In the genomic region with DNA sequence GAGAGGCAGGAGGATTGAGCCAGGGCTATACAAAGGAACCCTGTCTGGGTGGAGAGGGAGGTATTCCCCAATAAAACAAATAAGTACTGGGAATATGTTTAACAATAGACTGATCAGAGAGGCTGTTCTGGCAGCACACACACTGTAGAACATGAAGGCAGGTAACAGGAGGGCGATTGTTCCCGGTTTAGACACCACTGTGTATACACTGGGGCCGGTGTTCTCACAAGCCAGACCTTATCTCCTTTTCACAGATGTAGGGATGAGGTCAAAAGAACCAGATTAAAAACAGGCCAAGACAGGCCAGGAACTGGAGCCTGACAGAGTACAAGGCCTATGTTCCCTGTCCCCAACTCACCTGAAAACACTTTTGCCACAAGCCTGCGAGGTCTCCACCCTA, we compare ENCODE assay signal across 7 mouse cellular contexts. TPM values are rescaled to one million over a fixed set of nuclear protein-coding genes. Genes with fewer than 3 reads are reported as not detected.
DNase-seq lines count a peak whose midpoint lies in the region; ATAC-seq and TF ChIP-seq lines count a peak whose summit lies in the region.

No protein-coding gene starts in this region.

- H3K4me3 ChIP-seq in midbrain, embryonic 10.5 days: peak overlapping the region; percentile 41; the same call in 1 of the 2 replicates
- no peak overlapping the region for H3K4me3 ChIP-seq in midbrain, postnatal 0 days (ENCODE audit: low read depth, low read length)
- no peak overlapping the region for H3K4me3 ChIP-seq in embryonic facial prominence, embryonic 14.5 days (ENCODE audit: low read depth, low read length)
- H3K4me3 ChIP-seq in limb, embryonic 11.5 days (ENCODE audit: low read depth, low read length): no peak overlapping the region
- no peak overlapping the region for H3K4me3 ChIP-seq in stomach, embryonic 15.5 days (replicated peaks)

- no peak for TF ChIP-seq CTCF in midbrain, postnatal 0 days (IDR thresholded peaks at IDR 0.05)

- no peaks in the 10 kb centered on the region for H3K27me3 ChIP-seq in midbrain, embryonic 10.5 days (ENCODE audit: low read depth, poor library complexity, severe bottlenecking)
- no peaks in the 10 kb centered on the region for H3K27me3 ChIP-seq in midbrain, postnatal 0 days (ENCODE audit: insufficient read depth, low read length)
- no peaks in the 10 kb centered on the region for H3K27me3 ChIP-seq in embryonic facial prominence, embryonic 14.5 days (replicated peaks; ENCODE audit: control insufficient read depth, insufficient read depth, low read length)
- no peaks in the 10 kb centered on the region for H3K27me3 ChIP-seq in limb, embryonic 11.5 days (ENCODE audit: control insufficient read depth, insufficient read depth, low read length)
- H3K27me3 ChIP-seq in stomach, embryonic 15.5 days (replicated peaks): no peaks in the 10 kb centered on the region

- H3K9me3 ChIP-seq in midbrain, embryonic 10.5 days (replicated peaks): no peaks in the 10 kb centered on the region
- no peaks in the 10 kb centered on the region for H3K9me3 ChIP-seq in midbrain, postnatal 0 days (ENCODE audit: low read length)
- H3K9me3 ChIP-seq in embryonic facial prominence, embryonic 14.5 days (ENCODE audit: control insufficient read depth, low read length): no peaks in the 10 kb centered on the region
- no peaks in the 10 kb centered on the region for H3K9me3 ChIP-seq in limb, embryonic 11.5 days (ENCODE audit: control insufficient read depth, low read length)
- H3K9me3 ChIP-seq in stomach, embryonic 15.5 days: no peaks in the 10 kb centered on the region

- ATAC-seq in midbrain, postnatal 0 days (ENCODE audit: low FRiP score): no peak
- ATAC-seq in embryonic facial prominence, embryonic 14.5 days (ENCODE audit: low read depth): no peak
- no peak for ATAC-seq in limb, embryonic 11.5 days (ENCODE audit: insufficient number of reproducible peaks, low FRiP score, low TSS enrichment, low read depth)
- ATAC-seq in stomach, embryonic 15.5 days (ENCODE audit: insufficient read depth, low FRiP score, low read depth): peak; percentile 77

- H3K36me3 ChIP-seq in midbrain, embryonic 10.5 days: peaks cover 28% of the 10 kb centered on the region
- H3K36me3 ChIP-seq in midbrain, postnatal 0 days (ENCODE audit: insufficient read depth, low read length): no peaks in the 10 kb centered on the region
- H3K36me3 ChIP-seq in embryonic facial prominence, embryonic 14.5 days (ENCODE audit: control insufficient read depth, insufficient read depth, low read length): no peaks in the 10 kb centered on the region
- H3K36me3 ChIP-seq in limb, embryonic 11.5 days (ENCODE audit: control insufficient read depth, insufficient read depth, low read length): no peaks in the 10 kb centered on the region
- no peaks in the 10 kb centered on the region for H3K36me3 ChIP-seq in stomach, embryonic 15.5 days

- no peak for DNase-seq in midbrain, embryonic 10.5 days (ENCODE audit: low spot score)
- no peak for DNase-seq in midbrain, postnatal 0 days (ENCODE audit: low spot score)
- no peak for DNase-seq in embryonic facial prominence, embryonic 14.5 days (ENCODE audit: low spot score)
- DNase-seq in limb, embryonic 11.5 days (ENCODE audit: low spot score): no peak
- DNase-seq in adrenal gland, postnatal 10 days: no peak
- DNase-seq in cerebellum, adult 11 months: no peak

- WGBS in midbrain, embryonic 10.5 days: 42% methylated on average over 4 of the region's 4 CpGs
- WGBS in midbrain, postnatal 0 days: 39% methylated on average over 4 of the region's 4 CpGs
- WGBS in embryonic facial prominence, embryonic 14.5 days: 39% methylated on average over 4 of the region's 4 CpGs
- WGBS in limb, embryonic 11.5 days: 46% methylated on average over 4 of the region's 4 CpGs
- WGBS in stomach, embryonic 15.5 days: 34% methylated on average over 4 of the region's 4 CpGs

- peak overlapping the region; percentile 46; the same call in 1 of the 2 replicates for H3K27ac ChIP-seq in midbrain, embryonic 10.5 days (replicated peaks)
- no peak overlapping the region for H3K27ac ChIP-seq in midbrain, postnatal 0 days (ENCODE audit: low read depth, low read length)
- peak overlapping the region; percentile 75; the same call in 1 of the 2 replicates for H3K27ac ChIP-seq in embryonic facial prominence, embryonic 14.5 days (replicated peaks; ENCODE audit: low read depth, low read length)
- H3K27ac ChIP-seq in limb, embryonic 11.5 days (replicated peaks; ENCODE audit: low read depth, low read length): 0 out of 2 replicates have a peak overlapping the region, but pooled peaks have one; percentile 30
- peak overlapping the region; percentile 65; the same call in 1 of the 2 replicates for H3K27ac ChIP-seq in stomach, embryonic 15.5 days

- no peak overlapping the region for H3K4me2 ChIP-seq in midbrain, postnatal 0 days (ENCODE audit: low read depth, low read length, poor library complexity, severe bottlenecking)
- peak overlapping the region; percentile 54; the same call in 1 of the 2 replicates for H3K4me2 ChIP-seq in embryonic facial prominence, embryonic 14.5 days (ENCODE audit: low read depth, low read length)
- no peak overlapping the region; the same call in 1 of the 2 replicates for H3K4me2 ChIP-seq in limb, embryonic 11.5 days (ENCODE audit: low read depth, severe bottlenecking)
- peak overlapping the region; percentile 56; the same call in 1 of the 2 replicates for H3K4me2 ChIP-seq in stomach, embryonic 15.5 days

- peaks cover 66% of the 10 kb centered on the region for H3K4me1 ChIP-seq in midbrain, embryonic 10.5 days
- peaks cover 21% of the 10 kb centered on the region for H3K4me1 ChIP-seq in midbrain, postnatal 0 days (ENCODE audit: insufficient read depth, low read length)
- H3K4me1 ChIP-seq in embryonic facial prominence, embryonic 14.5 days (ENCODE audit: control insufficient read depth, insufficient read depth, low read length): peaks cover 39% of the 10 kb centered on the region
- peaks cover 27% of the 10 kb centered on the region for H3K4me1 ChIP-seq in limb, embryonic 11.5 days (ENCODE audit: control insufficient read depth, insufficient read depth, low read length)
- peaks cover 47% of the 10 kb centered on the region for H3K4me1 ChIP-seq in stomach, embryonic 15.5 days

- no peak overlapping the region for H3K9ac ChIP-seq in midbrain, postnatal 0 days (replicated peaks; ENCODE audit: low read length, poor library complexity, severe bottlenecking)
- H3K9ac ChIP-seq in embryonic facial prominence, embryonic 14.5 days (ENCODE audit: low read depth, low read length): peak overlapping the region; percentile 47; the same call in 1 of the 2 replicates
- H3K9ac ChIP-seq in limb, embryonic 11.5 days (ENCODE audit: low read length): no peak overlapping the region
- no peak overlapping the region for H3K9ac ChIP-seq in stomach, embryonic 15.5 days

RNA-seq across cellular contexts. Expression of a gene that starts 13.8 kb away (rescaled TPM):
- 101 and 109 TPM in 2 replicates for polyA plus RNA-seq in midbrain, embryonic 10.5 days (2016; fragmentation: Nextera tagmentation; extraction: Ambion mirVana)
- 54.4 and 74.2 TPM in 2 replicates for total RNA-seq in midbrain, postnatal 0 days (2014; rRNA removed)
- 32.7 and 42.7 TPM in 2 replicates for polyA plus RNA-seq in midbrain, postnatal 0 days (2015; fragmentation: Nextera tagmentation; extraction: Ambion mirVana)
- polyA plus RNA-seq in embryonic facial prominence, embryonic 14.5 days (2014; fragmentation: Nextera tagmentation; extraction: Ambion mirVana): 54.8 and 56.2 TPM in 2 replicates
- polyA plus RNA-seq in limb, embryonic 11.5 days (2014; fragmentation: Nextera tagmentation; extraction: Ambion mirVana): 138 and 143 TPM in 2 replicates
- polyA plus RNA-seq in stomach, embryonic 15.5 days (2015; fragmentation: Nextera tagmentation; extraction: Ambion mirVana): 73.3 and 79.9 TPM in 2 replicates
- 10 to 100 TPM; 51.6 to 53.4 TPM for total RNA-seq in adrenal gland, postnatal 10 days (2021)

RNA-seq across cellular contexts. Expression of a gene that starts 36.9 kb away (rescaled TPM):
- polyA plus RNA-seq in midbrain, embryonic 10.5 days (2016; fragmentation: Nextera tagmentation; extraction: Ambion mirVana): 85.4 and 87.1 TPM in 2 replicates
- total RNA-seq in midbrain, postnatal 0 days (2014; rRNA removed): 40.7 and 52.5 TPM in 2 replicates
- polyA plus RNA-seq in midbrain, postnatal 0 days (2015; fragmentation: Nextera tagmentation; extraction: Ambion mirVana): 74.4 and 74.9 TPM in 2 replicates
- polyA plus RNA-seq in embryonic facial prominence, embryonic 14.5 days (2014; fragmentation: Nextera tagmentation; extraction: Ambion mirVana): 80.6 and 90.0 TPM in 2 replicates
- polyA plus RNA-seq in limb, embryonic 11.5 days (2014; fragmentation: Nextera tagmentation; extraction: Ambion mirVana): 77.0 and 81.5 TPM in 2 replicates
- polyA plus RNA-seq in stomach, embryonic 15.5 days (2015; fragmentation: Nextera tagmentation; extraction: Ambion mirVana): 86.2 and 94.3 TPM in 2 replicates
- 100 to 1,000 TPM; 107 to 109 TPM for total RNA-seq in adrenal gland, postnatal 10 days (2021)

Comparison
In these comparisons a context has a peak if more than half of its experiments do, and no peak if none do; other contexts are left out.
1. H3K4me2 ChIP-seq: peak in embryonic facial prominence, embryonic 14.5 days (single experiment) and stomach, embryonic 15.5 days (single experiment); none in midbrain, postnatal 0 days (single experiment) and limb, embryonic 11.5 days (single experiment).